Mouse (Mus musculus) embryonic facial prominence, embryonic 14.5 days (tissue): ENCODE data around the gene Nol12. TPM values are rescaled to one million over a fixed set of nuclear protein-coding genes. Genes with fewer than 3 reads are reported as not detected.
A peak's percentile ranks its signal among the peaks of the same experiment; 100 is the strongest.

ENCODE experiments used
- ATAC-seq: fragments of 200-750 bp; cut with Nextera tagmentation; 2 replicates; pipeline ENCODE4 v1.8.0; 2017; ENCODE audit warnings: low read depth, moderate number of reproducible peaks, moderate TSS enrichment
- DNase-seq: peaks from one replicate; pipeline ENCODE4 v3.0.0-alpha.2; 2015; ENCODE audit warnings: low spot score
- H3K27ac ChIP-seq: fragments of 300-500 bp; sonication (generic); replicated peaks from 2 replicates; pipeline ENCODE4 v1.5.1; 2014; ENCODE audit warnings: low read depth, mild to moderate bottlenecking, low read length, moderate library complexity
- H3K27me3 ChIP-seq: fragments of 300-500 bp; sonication (generic); replicated peaks from 2 replicates; pipeline ENCODE4 v1.6.1; 2014; ENCODE audit warnings: low read length; ENCODE audit not compliant: control insufficient read depth, insufficient read depth
- H3K36me3 ChIP-seq: fragments of 300-500 bp; sonication (generic); 2 replicates; pipeline ENCODE4 v1.6.1; 2014; ENCODE audit warnings: low read length, mixed read lengths; ENCODE audit not compliant: control insufficient read depth, insufficient read depth
- H3K4me1 ChIP-seq: fragments of 300-500 bp; sonication (generic); 2 replicates; pipeline ENCODE4 v1.6.1; 2014; ENCODE audit warnings: antibody characterized with exemption, low read length; ENCODE audit not compliant: control insufficient read depth, insufficient read depth
- H3K4me2 ChIP-seq: fragments of 300-500 bp; sonication (generic); 2 replicates; pipeline ENCODE4 v1.6.1; 2014; ENCODE audit warnings: low read depth, mild to moderate bottlenecking, low read length, moderate library complexity, mixed read lengths
- H3K4me3 ChIP-seq: fragments of 300-500 bp; sonication (generic); 2 replicates; pipeline ENCODE4 v1.5.1; 2014; ENCODE audit warnings: low read depth, mild to moderate bottlenecking, low read length
- H3K9ac ChIP-seq: fragments of 300-500 bp; sonication (generic); 2 replicates; pipeline ENCODE4 v1.6.1; 2014; ENCODE audit warnings: low read depth, mild to moderate bottlenecking, low read length, moderate library complexity, mixed read lengths
- H3K9me3 ChIP-seq: fragments of 300-500 bp; sonication (generic); 2 replicates; pipeline ENCODE4 v1.6.1; 2016; ENCODE audit warnings: low read length; ENCODE audit not compliant: control insufficient read depth
- WGBS: fragments of 180-500 bp; shearing (Covaris S2); extraction: QIAGEN DNeasy Blood & Tissue Kit; methylation state at CpG from one replicate; pipeline ENCODE4 v1.1.7; 2014; 5-methylcytosine and 5-hydroxymethylcytosine counted together
- polyA plus RNA-seq: library from polyadenylated mRNA; unstranded; fragments of >200 nt; fragmentation: Nextera tagmentation; extraction: Ambion mirVana; gene quantifications from 2 replicates; pipeline ENCODE4 v1.2.1, GENCODE M21; 2014

Gene Nol12
- polyA plus RNA-seq, 1 experiment from 2014 or later, result 54.3 TPM

DNA sequence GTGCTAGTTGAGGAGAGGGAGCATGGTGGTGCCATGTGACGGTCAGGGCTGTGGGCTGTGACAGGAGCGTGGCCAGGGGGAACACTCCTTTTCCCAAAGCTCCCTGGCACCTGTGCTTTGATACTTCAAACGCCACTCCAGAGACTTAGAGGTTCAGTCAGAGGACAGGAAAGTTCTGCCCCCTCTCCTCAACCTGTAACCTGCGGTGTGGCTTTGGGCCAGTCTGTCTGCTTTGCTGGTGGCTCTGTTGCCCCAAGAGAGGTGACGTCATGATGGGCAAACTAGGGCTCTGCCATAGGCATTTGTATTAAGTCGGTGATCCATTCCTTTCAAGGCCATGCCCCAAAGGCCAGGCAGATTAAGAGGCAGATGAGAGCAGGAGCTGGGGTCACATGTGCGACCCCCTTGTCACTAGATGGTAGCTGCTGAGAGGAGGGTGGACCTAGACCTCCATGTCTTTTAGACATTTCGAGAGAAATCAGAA is 43.0 kb downstream of the Nol12 start:
- Histone ChIP-seq H3K4me2 (no peak overlapping the region), H3K4me1 (peaks cover 17% of the 10 kb centered on the region), H3K27ac (no peak overlapping the region), H3K36me3 (no peaks in the 10 kb centered on the region), H3K4me3 (no peak overlapping the region), H3K27me3 (no peaks in the 10 kb centered on the region), H3K9me3 (no peaks in the 10 kb centered on the region), H3K9ac (no peak overlapping the region)
- 91% methylated on average over 8 of the region's 8 CpGs for WGBS
- ATAC-seq (no peak), DNase-seq (no peak)

DNA sequence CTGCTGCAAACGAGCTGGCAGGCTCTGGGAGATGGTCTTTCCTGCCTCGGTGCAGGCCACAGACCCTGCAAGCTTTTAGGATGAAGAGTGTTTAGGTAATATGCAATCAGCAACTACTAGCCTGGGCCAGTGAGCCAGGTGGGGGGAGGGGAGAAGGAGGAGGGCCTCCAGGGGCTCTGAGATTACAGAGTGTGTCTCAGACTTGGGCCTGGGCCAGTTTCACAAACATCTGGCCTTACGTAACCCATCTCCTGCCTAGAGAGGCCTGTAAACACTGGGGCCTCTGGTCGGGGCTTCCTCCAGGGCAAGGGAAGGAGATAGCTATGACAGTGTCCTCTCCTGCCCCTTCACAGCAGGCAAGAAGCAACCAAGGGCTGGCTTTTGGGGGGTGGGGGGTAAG is 44.1 kb downstream of the Nol12 start:
- peak; percentile 94 for DNase-seq

DNA sequence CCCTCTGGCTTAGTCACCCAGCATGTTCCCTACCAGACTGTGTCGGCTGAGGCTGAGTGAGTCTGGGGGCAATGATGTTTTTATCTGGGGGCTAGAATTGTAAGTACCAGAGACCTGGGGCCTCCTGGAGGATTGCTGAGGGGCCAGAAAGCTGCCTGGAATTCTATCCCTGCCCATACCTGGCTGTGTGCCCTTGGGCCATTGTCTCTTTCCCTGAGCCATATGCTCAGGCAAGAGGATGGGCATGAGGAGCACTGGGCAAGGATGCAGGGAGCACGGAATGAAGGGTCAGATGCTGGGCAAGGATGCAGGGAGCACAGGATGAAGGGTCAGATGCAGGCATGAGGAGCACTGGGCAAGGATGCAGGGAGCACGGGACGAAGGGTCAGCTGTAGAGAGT is 45.4 kb downstream of the Nol12 start:
- no peak overlapping the region; the same call in 1 of the 2 replicates for H3K9ac ChIP-seq
- WGBS, result 83% methylated on average over 4 of the region's 4 CpGs

More for the DNA sequence above, 44.1 kb downstream of the Nol12 start:
- H3K9ac ChIP-seq, result peak overlapping the region; percentile 53
- 11% methylated on average over 4 of the region's 4 CpGs for WGBS
- H3K4me2 ChIP-seq, result peak overlapping the region; percentile 23
- H3K4me1 ChIP-seq, result peaks cover 23% of the 10 kb centered on the region
- no peaks in the 10 kb centered on the region for H3K9me3 ChIP-seq
- H3K27me3 ChIP-seq, result no peaks in the 10 kb centered on the region
- peak; percentile 58 for ATAC-seq
- no peak overlapping the region for H3K4me3 ChIP-seq
- peak overlapping the region; percentile 81 for H3K27ac ChIP-seq
- no peaks in the 10 kb centered on the region for H3K36me3 ChIP-seq

DNA sequence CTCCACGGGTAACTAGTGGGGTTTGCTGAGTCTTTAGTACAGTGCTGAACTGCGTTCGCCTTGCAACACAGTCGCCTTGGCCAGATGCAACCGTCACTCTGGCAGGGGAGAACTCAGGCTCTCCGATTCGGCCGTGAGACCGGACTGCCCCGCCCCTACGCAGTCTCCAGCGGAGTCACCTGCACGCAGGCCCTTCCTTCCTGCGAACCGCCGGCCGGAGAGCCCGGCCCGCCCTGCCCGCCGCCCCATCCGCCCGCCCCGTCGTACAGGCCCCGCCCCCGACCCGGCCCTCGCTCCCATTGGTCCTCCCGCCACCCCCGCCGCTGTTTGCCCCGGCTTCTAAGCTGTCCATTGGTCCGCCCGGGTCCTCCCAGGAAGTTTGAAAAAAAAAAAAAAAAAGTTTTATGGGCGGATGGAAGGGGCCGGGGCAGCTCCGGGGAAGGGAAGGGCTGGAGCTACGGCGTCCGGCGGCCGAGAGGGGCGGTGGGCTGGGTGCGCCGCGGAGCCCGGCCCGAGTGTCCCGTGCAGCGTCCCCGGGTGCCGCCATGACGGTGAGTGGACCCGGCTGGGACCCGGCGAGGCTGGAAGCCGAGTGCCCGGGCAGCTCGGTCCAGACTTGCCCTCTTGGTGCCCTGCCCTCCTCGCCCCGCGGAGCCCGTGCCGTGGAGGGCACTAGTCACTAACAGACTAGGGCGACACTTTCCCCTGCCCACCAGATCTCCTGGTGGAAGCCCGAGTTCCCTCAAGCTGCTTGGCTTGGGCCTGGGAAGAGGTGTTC is 48.1 kb downstream of the Nol12 start:
- WGBS, result 2% methylated on average over 23 of the region's 67 CpGs
- Histone ChIP-seq H3K27ac (peak overlapping the region; percentile 89), H3K4me1 (peaks cover 45% of the 10 kb centered on the region), H3K9me3 (no peaks in the 10 kb centered on the region), H3K36me3 (no peaks in the 10 kb centered on the region), H3K4me3 (peak overlapping the region; percentile 92), H3K4me2 (peak overlapping the region; percentile 91), H3K27me3 (no peaks in the 10 kb centered on the region), H3K9ac (peak overlapping the region; percentile 89)
- ATAC-seq (peak; percentile 89), DNase-seq (peak; percentile 97)

More for the DNA sequence above, 45.4 kb downstream of the Nol12 start:
- Histone ChIP-seq H3K9me3 (no peaks in the 10 kb centered on the region), H3K27ac (no peak overlapping the region), H3K4me1 (peaks cover 35% of the 10 kb centered on the region), H3K4me2 (no peak overlapping the region), H3K36me3 (no peaks in the 10 kb centered on the region), H3K27me3 (no peaks in the 10 kb centered on the region), H3K4me3 (no peak overlapping the region)
- no peak for ATAC-seq
- no peak for DNase-seq

DNA sequence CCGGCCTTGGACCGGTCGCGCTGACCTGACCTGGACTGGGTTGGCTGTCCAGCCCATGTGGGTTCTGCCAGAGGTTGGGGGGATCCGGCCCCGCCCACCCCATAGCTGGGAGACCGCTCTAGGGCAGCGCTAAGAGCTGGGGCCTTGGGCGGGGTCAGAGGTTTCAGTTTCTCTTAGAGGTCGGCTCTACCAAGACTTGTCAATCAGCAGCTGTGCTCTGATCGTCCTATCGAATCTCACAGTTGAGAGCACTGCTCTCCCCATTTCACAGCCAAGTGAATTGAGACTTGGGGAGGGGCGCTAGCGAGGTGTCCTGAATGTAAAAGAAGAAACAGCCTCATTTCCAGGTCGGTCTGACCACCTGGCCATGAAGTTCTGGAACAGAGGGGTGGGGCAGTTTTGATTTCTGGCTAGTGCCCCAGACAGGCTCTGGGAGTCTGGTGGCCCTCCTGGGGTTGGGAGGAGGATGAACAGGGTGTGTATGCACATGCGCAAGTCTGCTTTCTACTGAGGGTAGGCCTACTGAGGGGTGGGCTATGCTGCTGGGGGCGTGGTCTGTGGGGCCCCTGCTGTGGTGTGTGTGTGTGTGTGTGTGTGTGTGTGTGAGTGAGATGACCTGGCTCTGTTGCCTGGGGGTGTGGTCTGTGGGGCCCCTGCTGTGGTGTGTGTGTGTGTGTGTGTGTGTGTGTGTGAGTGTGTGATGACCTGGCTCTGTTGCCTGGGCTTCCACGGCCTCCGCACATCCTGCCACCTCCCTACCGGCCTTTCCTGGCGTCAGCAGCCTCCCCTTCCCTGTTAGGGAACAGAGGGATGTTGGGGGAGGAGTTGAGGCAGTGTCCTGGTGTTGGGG is 48.9 kb downstream of the Nol12 start:
- Histone ChIP-seq H3K27ac (peak overlapping the region; percentile 89), H3K9ac (peak overlapping the region; percentile 89), H3K4me3 (peak overlapping the region; percentile 92), H3K36me3 (peaks cover 5% of the 10 kb centered on the region), H3K4me1 (peaks cover 48% of the 10 kb centered on the region), H3K4me2 (peak overlapping the region; percentile 91), H3K27me3 (no peaks in the 10 kb centered on the region), H3K9me3 (no peaks in the 10 kb centered on the region)
- under 1% methylated on average over 21 of the region's 21 CpGs for WGBS
- peak; percentile 48 for ATAC-seq
- DNase-seq, result peak; percentile 89

DNA sequence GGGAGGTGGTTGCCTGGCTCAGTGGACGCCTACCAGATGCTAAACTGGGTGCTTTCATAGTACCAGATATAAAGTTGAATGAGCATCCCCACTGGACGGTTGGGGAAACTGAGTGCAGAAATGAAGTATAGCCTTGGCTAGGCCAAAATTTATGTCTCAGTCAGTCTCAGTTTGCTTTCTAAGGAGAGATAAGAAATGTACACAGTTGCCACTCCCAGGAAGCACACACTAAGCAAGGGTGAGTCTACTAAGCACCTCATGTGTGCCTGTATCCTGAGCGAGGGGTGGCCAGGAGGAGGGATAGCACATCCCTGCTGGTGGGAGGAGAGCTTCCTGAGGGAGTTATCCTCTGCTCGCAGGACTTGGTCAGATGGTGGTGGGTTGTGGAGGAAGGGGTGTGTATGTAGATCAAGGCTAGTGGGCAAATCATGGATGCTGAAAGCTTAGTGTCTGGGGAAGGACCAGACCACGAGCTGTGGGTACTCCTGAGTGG is 49.6 kb downstream of the Nol12 start:
- ATAC-seq (no peak), DNase-seq (no peak)
- H3K9me3 ChIP-seq, result no peaks in the 10 kb centered on the region
- peaks cover 42% of the 10 kb centered on the region for H3K4me1 ChIP-seq
- no peaks in the 10 kb centered on the region for H3K27me3 ChIP-seq
- peak overlapping the region; percentile 89 for H3K9ac ChIP-seq
- H3K36me3 ChIP-seq, result peaks cover 10% of the 10 kb centered on the region
- 30% methylated on average over 5 of the region's 5 CpGs for WGBS
- H3K4me2 ChIP-seq, result peak overlapping the region; percentile 91
- peak overlapping the region; percentile 92 for H3K4me3 ChIP-seq
- H3K27ac ChIP-seq, result peak overlapping the region; percentile 89

DNA sequence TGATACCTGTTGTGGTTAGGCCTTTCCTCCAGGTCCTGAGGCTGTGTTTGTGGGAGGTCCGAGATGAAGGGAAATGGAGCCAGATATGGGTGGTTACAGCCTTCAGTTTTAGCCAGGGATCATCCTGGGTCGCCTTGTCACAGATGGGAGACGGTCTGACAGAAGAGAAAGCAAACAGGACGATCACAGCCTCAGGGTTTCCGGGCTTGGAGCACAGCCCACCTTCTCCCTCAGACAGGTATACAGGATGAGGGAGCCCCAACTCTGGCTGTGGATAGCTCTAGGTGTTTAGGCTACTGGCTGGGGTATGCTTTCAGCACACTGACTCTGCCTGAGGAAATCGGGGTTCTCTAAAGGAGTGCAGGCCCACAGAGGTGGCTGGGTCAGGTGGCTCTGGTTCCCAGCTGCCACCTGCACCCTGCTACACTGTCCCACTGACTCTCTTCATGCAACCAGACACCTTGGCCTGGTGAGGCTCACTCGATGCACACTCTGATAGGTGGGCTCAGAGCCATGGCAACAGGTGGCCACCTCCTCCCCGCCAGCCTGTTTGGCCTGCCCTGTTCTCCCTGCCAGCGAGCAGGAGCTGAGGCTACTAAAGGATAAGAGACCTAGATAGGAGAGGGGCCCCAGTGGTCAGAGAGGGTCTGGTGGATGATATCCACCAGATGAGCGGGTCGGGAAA is 51.9 kb downstream of the Nol12 start:
- Histone ChIP-seq H3K9me3 (no peaks in the 10 kb centered on the region), H3K27me3 (no peaks in the 10 kb centered on the region), H3K4me1 (peaks cover 40% of the 10 kb centered on the region), H3K9ac (no peak overlapping the region), H3K27ac (no peak overlapping the region), H3K4me2 (no peak overlapping the region), H3K36me3 (peaks cover 33% of the 10 kb centered on the region), H3K4me3 (no peak overlapping the region)
- ATAC-seq (peak; percentile 27; the same call in 1 of the 2 replicates), DNase-seq (peak; percentile 41)
- WGBS, result 58% methylated on average over 10 of the region's 11 CpGs

DNA sequence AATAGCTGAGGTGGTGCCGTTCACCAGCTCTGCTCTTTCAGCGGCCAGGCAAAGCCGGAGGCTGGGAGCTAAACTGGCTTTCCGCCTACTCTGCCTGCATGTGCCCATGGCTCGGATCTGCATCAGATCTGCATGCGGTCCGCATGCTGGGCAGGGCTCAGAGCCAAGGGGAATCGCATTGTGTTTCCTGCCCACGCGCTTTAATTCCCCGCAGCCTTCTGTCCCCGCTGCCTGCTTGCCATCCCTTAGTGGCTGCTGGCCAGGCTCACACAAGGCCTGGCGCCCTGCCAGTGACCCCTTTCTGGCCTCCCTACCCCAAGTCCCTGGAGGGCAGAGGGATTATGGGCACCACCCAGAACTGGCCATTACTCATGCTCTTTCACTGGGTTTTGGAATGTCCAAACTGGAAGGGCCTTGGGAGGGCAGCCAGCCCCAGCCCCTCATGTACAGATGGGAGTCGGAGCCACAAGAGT is 53.8 kb downstream of the Nol12 start:
- DNase-seq (peak; percentile 75), ATAC-seq (peak; percentile 31; the same call in 1 of the 2 replicates)
- H3K27me3 ChIP-seq, result no peaks in the 10 kb centered on the region
- H3K36me3 ChIP-seq, result peaks cover 52% of the 10 kb centered on the region
- no peaks in the 10 kb centered on the region for H3K9me3 ChIP-seq
- peak overlapping the region; percentile 10; the same call in 1 of the 2 replicates for H3K4me2 ChIP-seq
- peak overlapping the region; percentile 16; the same call in 1 of the 2 replicates for H3K9ac ChIP-seq
- peak overlapping the region; percentile 33; the same call in 1 of the 2 replicates for H3K27ac ChIP-seq
- H3K4me3 ChIP-seq, result no peak overlapping the region
- H3K4me1 ChIP-seq, result peaks cover 34% of the 10 kb centered on the region
- WGBS, result 53% methylated on average over 14 of the region's 14 CpGs
